Mouse (Mus musculus): ENCODE measurements around the gene Snrpa1. TPM values are rescaled to one million over a fixed set of nuclear protein-coding genes. Genes with fewer than 3 reads are reported as not detected.

The Snrpa1 gene
- total and polyA plus RNA-seq, 3 experiments: 92.9 to 157 (median 130) TPM

- H3K9me3 ChIP-seq (replicated peaks): no peaks in the 10 kb centered on the region
- H3K27me3 ChIP-seq (ENCODE audit: insufficient read depth, low read length): peaks cover 60% of the 10 kb centered on the region
- H3K4me1 ChIP-seq (ENCODE audit: insufficient read depth, low read depth, low read length): peaks cover 14% of the 10 kb centered on the region
- ATAC-seq (ENCODE audit: extremely low read depth, insufficient number of reproducible peaks, low FRiP score, poor library complexity, severe bottlenecking) (no peak; the same call in 1 of the 2 replicates), DNase-seq (ENCODE audit: low spot score) (no peak)
- TF ChIP-seq GATA1 (IDR thresholded peaks at IDR 0.05; ENCODE audit: borderline replicate concordance, low read length) (no peak), TAL1 (conservative IDR thresholded peaks at IDR 0.05; ENCODE audit: low read depth, low read length) (no peak), CTCF (IDR thresholded peaks at IDR 0.05; ENCODE audit: low read depth, low read length) (peak; percentile 11; the same call in 1 of the 2 replicates)
- H3K4me3 ChIP-seq (ENCODE audit: low read depth, low read length): no peak overlapping the region
- no peaks in the 10 kb centered on the region for H3K36me3 ChIP-seq (replicated peaks)
Measured at GRCm38 (mm10) chr7:66101866-66102265, 43.1 kb downstream of the Snrpa1 start.

- no peak overlapping the region for H3K4me3 ChIP-seq (ENCODE audit: low read depth, low read length)
- DNase-seq (ENCODE audit: low spot score) (no peak), ATAC-seq (ENCODE audit: extremely low read depth, insufficient number of reproducible peaks, low FRiP score, poor library complexity, severe bottlenecking) (no peak)
- TF ChIP-seq GATA1 (IDR thresholded peaks at IDR 0.05; ENCODE audit: borderline replicate concordance, low read length) (no peak), POLR2AphosphoS5 (IDR thresholded peaks at IDR 0.05; ENCODE audit: insufficient replicate concordance, low read depth, low read length) (no peak), TAL1 (conservative IDR thresholded peaks at IDR 0.05; ENCODE audit: low read depth, low read length) (no peak), GATA2 (IDR thresholded peaks at IDR 0.05; ENCODE audit: borderline replicate concordance, low read depth, low read length) (no peak), CTCF (IDR thresholded peaks at IDR 0.05; ENCODE audit: low read depth, low read length) (no peak)
- H3K36me3 ChIP-seq (replicated peaks): no peaks in the 10 kb centered on the region
- H3K27me3 ChIP-seq (ENCODE audit: insufficient read depth, low read length): peaks cover 55% of the 10 kb centered on the region
- no peaks in the 10 kb centered on the region for H3K9me3 ChIP-seq (replicated peaks)
- peaks cover 24% of the 10 kb centered on the region for H3K4me1 ChIP-seq (ENCODE audit: insufficient read depth, low read depth, low read length)
Measured at GRCm38 (mm10) chr7:66104531-66104930, 45.7 kb downstream of the Snrpa1 start.

GRCm38 (mm10) chr7:66105771-66106170, 47.0 kb downstream of the Snrpa1 start:
- DNase-seq (ENCODE audit: low spot score) (no peak), ATAC-seq (ENCODE audit: extremely low read depth, insufficient number of reproducible peaks, low FRiP score, poor library complexity, severe bottlenecking) (no peak)
- H3K4me3 ChIP-seq (ENCODE audit: low read depth, low read length): no peak overlapping the region
- no peaks in the 10 kb centered on the region for H3K36me3 ChIP-seq (replicated peaks)
- TF ChIP-seq TAL1 (conservative IDR thresholded peaks at IDR 0.05; ENCODE audit: low read depth, low read length) (no peak), GATA1 (IDR thresholded peaks at IDR 0.05; ENCODE audit: borderline replicate concordance, low read length) (no peak), POLR2AphosphoS5 (IDR thresholded peaks at IDR 0.05; ENCODE audit: insufficient replicate concordance, low read depth, low read length) (no peak)
- H3K27me3 ChIP-seq (ENCODE audit: insufficient read depth, low read length): peaks cover 43% of the 10 kb centered on the region
- no peaks in the 10 kb centered on the region for H3K9me3 ChIP-seq (replicated peaks)
- peaks cover 31% of the 10 kb centered on the region for H3K4me1 ChIP-seq (ENCODE audit: insufficient read depth, low read depth, low read length)

- ATAC-seq (ENCODE audit: extremely low read depth, insufficient number of reproducible peaks, low FRiP score, poor library complexity, severe bottlenecking) (no peak), DNase-seq (ENCODE audit: low spot score) (no peak)
- Histone ChIP-seq H3K36me3 (replicated peaks) (no peaks in the 10 kb centered on the region), H3K4me1 (ENCODE audit: insufficient read depth, low read depth, low read length) (peaks cover 37% of the 10 kb centered on the region), H3K4me3 (ENCODE audit: low read depth, low read length) (no peak overlapping the region), H3K27me3 (ENCODE audit: insufficient read depth, low read length) (peaks cover 37% of the 10 kb centered on the region), H3K9me3 (replicated peaks) (no peaks in the 10 kb centered on the region)
- no peak for TF ChIP-seq GATA2 (IDR thresholded peaks at IDR 0.05; ENCODE audit: borderline replicate concordance, low read depth, low read length)
- no peak for TF ChIP-seq GATA1 (IDR thresholded peaks at IDR 0.05; ENCODE audit: borderline replicate concordance, low read length)
- no peak for TF ChIP-seq CTCF (IDR thresholded peaks at IDR 0.05; ENCODE audit: low read depth, low read length)
- no peak for TF ChIP-seq TAL1 (conservative IDR thresholded peaks at IDR 0.05; ENCODE audit: low read depth, low read length)
- TF ChIP-seq POLR2AphosphoS5 (IDR thresholded peaks at IDR 0.05; ENCODE audit: insufficient replicate concordance, low read depth, low read length): no peak
Measured at GRCm38 (mm10) chr7:66106581-66107056, 47.8 kb downstream of the Snrpa1 start.

- Histone ChIP-seq H3K4me3 (ENCODE audit: low read depth, low read length) (no peak overlapping the region), H3K36me3 (replicated peaks) (no peaks in the 10 kb centered on the region), H3K4me1 (ENCODE audit: insufficient read depth, low read depth, low read length) (peaks cover 42% of the 10 kb centered on the region), H3K9me3 (replicated peaks) (no peaks in the 10 kb centered on the region), H3K27me3 (ENCODE audit: insufficient read depth, low read length) (peaks cover 37% of the 10 kb centered on the region)
- TF ChIP-seq TAL1 (conservative IDR thresholded peaks at IDR 0.05; ENCODE audit: low read depth, low read length): no peak
- no peak for TF ChIP-seq CTCF (IDR thresholded peaks at IDR 0.05; ENCODE audit: low read depth, low read length)
- TF ChIP-seq GATA1 (IDR thresholded peaks at IDR 0.05; ENCODE audit: borderline replicate concordance, low read length): no peak
- no peak for TF ChIP-seq POLR2AphosphoS5 (IDR thresholded peaks at IDR 0.05; ENCODE audit: insufficient replicate concordance, low read depth, low read length)
- DNase-seq (ENCODE audit: low spot score) (no peak), ATAC-seq (ENCODE audit: extremely low read depth, insufficient number of reproducible peaks, low FRiP score, poor library complexity, severe bottlenecking) (no peak)
Measured at GRCm38 (mm10) chr7:66107206-66107605, 48.4 kb downstream of the Snrpa1 start.

- no peak for TF ChIP-seq POLR2AphosphoS5 (IDR thresholded peaks at IDR 0.05; ENCODE audit: insufficient replicate concordance, low read depth, low read length)
- ATAC-seq (ENCODE audit: extremely low read depth, insufficient number of reproducible peaks, low FRiP score, poor library complexity, severe bottlenecking): no peak
- Histone ChIP-seq H3K4me3 (ENCODE audit: low read depth, low read length) (no peak overlapping the region), H3K36me3 (replicated peaks) (peaks cover 2% of the 10 kb centered on the region), H3K27me3 (ENCODE audit: insufficient read depth, low read length) (peaks cover 33% of the 10 kb centered on the region), H3K9me3 (replicated peaks) (no peaks in the 10 kb centered on the region), H3K4me1 (ENCODE audit: insufficient read depth, low read depth, low read length) (peaks cover 49% of the 10 kb centered on the region)
- no peak for DNase-seq (ENCODE audit: low spot score)
Measured at GRCm38 (mm10) chr7:66107930-66108329, 49.1 kb downstream of the Snrpa1 start.
